ENCODE assay signal across 9 mouse cellular contexts in the genomic region with DNA sequence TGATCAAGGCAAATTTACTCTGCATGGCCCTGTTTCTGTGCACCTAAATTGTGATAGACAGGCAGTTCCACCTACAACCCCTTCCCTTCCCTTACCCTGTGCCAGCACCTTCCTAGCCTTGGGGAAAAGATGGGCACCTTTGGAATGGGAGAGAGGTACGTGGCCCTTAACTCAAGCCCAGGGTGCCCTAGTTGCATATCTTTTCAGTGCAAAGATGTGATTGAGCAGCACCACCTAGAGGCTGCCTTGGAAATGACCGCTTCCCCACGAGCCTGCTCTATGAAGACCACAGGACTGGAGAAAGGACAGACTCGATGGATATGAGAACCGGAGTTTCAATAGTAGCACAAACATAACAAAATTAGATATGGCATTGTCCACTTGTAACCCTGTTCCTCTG. TPM values are rescaled to one million over a fixed set of nuclear protein-coding genes. Genes with fewer than 3 reads are reported as not detected.
A peak's percentile ranks its signal among the peaks of the same experiment; 100 is the strongest.
DNase-seq lines count a peak whose midpoint lies in the region; ATAC-seq and TF ChIP-seq lines count a peak whose summit lies in the region.
"Had no signal": no experiment of that assay in that cellular context is flagged by ENCODE, and none has a peak within 500 bp of the region (broad histone marks: within the 10 kb centered on the region; RNA-seq: fewer than 3 reads in every experiment).

No protein-coding gene starts in this region.

- peaks cover 4% of the 10 kb centered on the region for H3K4me1 ChIP-seq in bone marrow macrophage, adult 2 months (ENCODE audit: control insufficient read depth, insufficient read depth, low read length)
- no peaks in the 10 kb centered on the region for H3K4me1 ChIP-seq in neural tube, embryonic 14.5 days (ENCODE audit: control insufficient read depth, insufficient read depth, low read length)

- H3K4me2 ChIP-seq in neural tube, embryonic 14.5 days (ENCODE audit: low read depth, low read length), result no peak overlapping the region
- H3K4me2 ChIP-seq: embryonic facial prominence, embryonic 13.5 days had no signal

- no peak for TF ChIP-seq POLR2A in bone marrow macrophage, adult 2 months (IDR thresholded peaks at IDR 0.05; ENCODE audit: borderline replicate concordance, low read depth, low read length)

- peak; percentile 38; the same call in 1 of the 2 replicates for ATAC-seq in neural tube, embryonic 14.5 days (ENCODE audit: low read depth)

- no peaks in the 10 kb centered on the region for H3K36me3 ChIP-seq in neural tube, embryonic 14.5 days (ENCODE audit: control insufficient read depth, insufficient read depth, low read length)
- H3K36me3 ChIP-seq: embryonic facial prominence, embryonic 13.5 days had no signal

- peak; percentile 55 to 75 for DNase-seq in CD8-positive naive resting alpha-beta T cell, adult 2 months (ENCODE audit: low read depth in 2 of 2, low spot score in 2 of 2)
- peak; percentile 30 for DNase-seq in fibroblast of lung, adult 2 months (ENCODE audit: low read depth)
- peak; percentile 77 to 86 for DNase-seq in heart, postnatal 14 days
- peak; percentile 86 to 87 for DNase-seq in kidney, postnatal 4 days
- DNase-seq in lung, adult 18-20 months, result peak; percentile 74
- DNase-seq in thymus, postnatal 0 days (ENCODE audit: low spot score), result peak; percentile 66

- no peak overlapping the region for H3K9ac ChIP-seq in neural tube, embryonic 14.5 days (replicated peaks; ENCODE audit: low read depth, low read length)
- H3K9ac ChIP-seq: embryonic facial prominence, embryonic 13.5 days had no signal

- H3K9me3 ChIP-seq in neural tube, embryonic 14.5 days (ENCODE audit: control insufficient read depth, low read length), result no peaks in the 10 kb centered on the region
- H3K9me3 ChIP-seq: embryonic facial prominence, embryonic 13.5 days had no signal

- intact Hi-C loops in heart, postnatal 14 days (cut with DNase I), result loop anchor here (2.0 to 5.0 kb wide), 3 partner anchors 218 to 492 kb away; no protein-coding TSS in a partner anchor

- WGBS in neural tube, embryonic 14.5 days, result 11% methylated on average over 5 of the region's 5 CpGs

- TF ChIP-seq CTCF in bone marrow macrophage, adult 2 months (IDR thresholded peaks at IDR 0.05; ENCODE audit: low read depth, low read length), result peak; percentile 66

- H3K27me3 ChIP-seq in neural tube, embryonic 14.5 days (ENCODE audit: control insufficient read depth, insufficient read depth, low read length), result no peaks in the 10 kb centered on the region
- H3K27me3 ChIP-seq: embryonic facial prominence, embryonic 13.5 days had no signal

- H3K27ac ChIP-seq in bone marrow macrophage, adult 2 months (ENCODE audit: insufficient read depth, low read depth, low read length), result no peak overlapping the region
- no peak overlapping the region for H3K27ac ChIP-seq in neural tube, embryonic 14.5 days (ENCODE audit: low read depth, low read length)
- H3K27ac ChIP-seq: embryonic facial prominence, embryonic 13.5 days had no signal

- H3K4me3 ChIP-seq in bone marrow macrophage, adult 2 months (ENCODE audit: insufficient read depth, low read length), result no peak overlapping the region
- H3K4me3 ChIP-seq in neural tube, embryonic 14.5 days (ENCODE audit: low read depth, low read length), result no peak overlapping the region
- H3K4me3 ChIP-seq: embryonic facial prominence, embryonic 13.5 days had no signal

RNA-seq across cellular contexts. Expression of a gene that starts 8.1 kb away (rescaled TPM):
- polyA plus RNA-seq in bone marrow macrophage, adult 2 months (2012; ENCODE audit: insufficient read depth, insufficient read length, missing spikeins), result 1.7 and 2.1 TPM in 2 replicates
- total RNA-seq in heart, postnatal 14 days (2021), result 1 to 10 TPM; 5.6 to 5.7 TPM
- 2.7 TPM in 2 replicates for polyA plus RNA-seq in neural tube, embryonic 14.5 days (2014; fragmentation: Nextera tagmentation; extraction: Ambion mirVana)
- polyA plus RNA-seq in thymus, postnatal 0 days (2015; fragmentation: Nextera tagmentation; extraction: Ambion mirVana), result 3.0 and 3.1 TPM in 2 replicates

Comparison
In these comparisons a context has a peak if more than half of its experiments do, and no peak if none do; other contexts are left out.
1. DNase-seq: peak in every context shown above with its lines; median percentile 86 in kidney, postnatal 4 days; 82 in heart, postnatal 14 days; 74 in lung, adult 18-20 months; 66 in thymus, postnatal 0 days; 65 in CD8-positive naive resting alpha-beta T cell, adult 2 months; 30 in fibroblast of lung, adult 2 months.